Mouse (Mus musculus): Measurements from ENCODE around the gene Cln3. TPM values are rescaled to one million over a fixed set of nuclear protein-coding genes. Genes with fewer than 3 reads are reported as not detected.

Gene Cln3
- total and polyA plus RNA-seq, 3 experiments = 20.5 to 61.9 TPM; not detected in 1

GRCm38 (mm10) chr7:126536466-126536865, 49.2 kb downstream of the Cln3 start (continued):
- TF ChIP-seq POLR2AphosphoS2 (IDR thresholded peaks at IDR 0.05; ENCODE audit: low read length) (no peak), RCOR1 (IDR thresholded peaks at IDR 0.05; ENCODE audit: low read depth, low read length) (no peak), GABPA (IDR thresholded peaks at IDR 0.05; ENCODE audit: low read depth, low read length) (no peak), JUND (IDR thresholded peaks at IDR 0.05; ENCODE audit: low read depth, low read length) (no peak)

DNA sequence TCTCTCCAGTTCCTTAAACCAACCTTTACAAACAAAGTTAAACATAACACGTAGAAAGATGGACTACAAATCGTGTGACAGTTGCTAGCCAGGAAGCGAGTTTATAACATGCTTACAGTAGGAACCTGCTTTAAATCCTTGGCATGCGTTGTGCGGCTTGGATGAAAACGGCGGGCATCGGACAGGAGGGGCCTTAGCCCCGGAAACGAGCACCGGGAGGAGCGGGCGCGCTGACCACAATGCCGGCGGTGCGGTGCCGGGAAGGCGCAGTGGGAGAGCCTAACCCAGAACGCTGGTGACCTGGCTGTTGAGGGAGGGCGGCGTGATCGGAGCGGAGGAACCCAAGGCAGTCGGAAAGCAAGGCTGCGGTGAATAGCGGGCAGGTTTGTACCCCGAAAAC, 49.9 kb downstream of the Cln3 start:
- H3K9ac ChIP-seq (ENCODE audit: control insufficient read depth, low read depth, low read length, poor library complexity, severe bottlenecking) = peak overlapping the region; percentile 85
- H3K4me1 ChIP-seq (ENCODE audit: control insufficient read depth in 1 of 2, insufficient read depth in 2 of 2, low read length in 2 of 2) = peaks cover 0 to 8% of the 10 kb centered on the region in 2 experiments; a peak in 2 of 4 replicates
- H3K27ac ChIP-seq (ENCODE audit: control insufficient read depth, low read depth, low read length) = peak overlapping the region; percentile 5
- no peaks in the 10 kb centered on the region for H3K9me3 ChIP-seq (replicated peaks; ENCODE audit: insufficient read depth, low read length)
- DNase-seq (ENCODE audit: low read depth, low spot score) = peak; percentile 65
- H3K27me3 ChIP-seq (ENCODE audit: control insufficient read depth in 1 of 2, insufficient read depth in 2 of 2, low read length in 2 of 2) = no peaks in the 10 kb centered on the region
- H3K79me2 ChIP-seq (ENCODE audit: control insufficient read depth, insufficient read depth, low read length, poor library complexity) = no peaks in the 10 kb centered on the region; the same call in 1 of the 2 replicates
- TF ChIP-seq UBTF (IDR thresholded peaks at IDR 0.05; ENCODE audit: borderline replicate concordance, insufficient read depth, low read depth, low read length) (no peak), MEF2A (IDR thresholded peaks at IDR 0.05; ENCODE audit: extremely low read depth, insufficient replicate concordance, low read depth, low read length, poor library complexity, severe bottlenecking) (no peak), CTCF (IDR thresholded peaks at IDR 0.05 in 2 of 3, conservative IDR thresholded peaks at IDR 0.05 in 1 of 3; ENCODE audit: control insufficient read depth in 1 of 3, insufficient read depth in 1 of 3, low read depth in 2 of 3, low read length in 3 of 3, poor library complexity in 1 of 3, severe bottlenecking in 1 of 3) (no peak), POLR2AphosphoS5 (IDR thresholded peaks at IDR 0.05; ENCODE audit: borderline replicate concordance, low read depth, low read length) (no peak), MXI1 (IDR thresholded peaks at IDR 0.05; ENCODE audit: low read depth, low read length) (peak; percentile 30; the same call in 1 of the 2 replicates), RCOR1 (IDR thresholded peaks at IDR 0.05; ENCODE audit: low read depth, low read length) (no peak), POLR2A (IDR thresholded peaks at IDR 0.05; ENCODE audit: control insufficient read depth in 1 of 2, insufficient read depth in 1 of 2, low read depth in 1 of 2, low read length in 2 of 2, poor library complexity in 1 of 2) (peak; percentile 48 to 55; a peak in 2 of 4 replicates), CHD1 (IDR thresholded peaks at IDR 0.05; ENCODE audit: low read depth, low read length) (0 out of 2 replicates have a peak, but pooled peaks have one; percentile 1), GABPA (IDR thresholded peaks at IDR 0.05; ENCODE audit: low read depth, low read length) (no peak), SIN3A (IDR thresholded peaks at IDR 0.05; ENCODE audit: low read length) (peak; percentile 48), MAX (IDR thresholded peaks at IDR 0.05; ENCODE audit: low read length) (peak; percentile 34; the same call in 1 of the 2 replicates), HCFC1 (IDR thresholded peaks at IDR 0.05; ENCODE audit: low read depth, low read length) (peak; percentile 32; the same call in 1 of the 2 replicates), TBP (IDR thresholded peaks at IDR 0.05; ENCODE audit: low read depth, low read length) (0 out of 2 replicates have a peak, but pooled peaks have one; percentile 25), SMC3 (IDR thresholded peaks at IDR 0.05; ENCODE audit: low read depth, low read length) (peak; percentile 12; the same call in 1 of the 2 replicates), NELFE (IDR thresholded peaks at IDR 0.05; ENCODE audit: low read depth, low read length) (peak; percentile 65), ETS1 (IDR thresholded peaks at IDR 0.05; ENCODE audit: low read depth, low read length) (0 out of 2 replicates have a peak, but pooled peaks have one; percentile 16), BHLHE40 (IDR thresholded peaks at IDR 0.05; ENCODE audit: borderline replicate concordance, low read depth, low read length) (no peak), TCF12 (IDR thresholded peaks at IDR 0.05; ENCODE audit: low read depth, low read length) (0 out of 2 replicates have a peak, but pooled peaks have one; percentile 19)
- H3K36me3 ChIP-seq (ENCODE audit: control insufficient read depth in 1 of 2, insufficient read depth in 2 of 2, low read length in 2 of 2) = peaks cover 0 to 9% of the 10 kb centered on the region in 2 experiments; a peak in 1 of 4 replicates
- peak overlapping the region; percentile 70 to 73 for H3K4me3 ChIP-seq (ENCODE audit: control insufficient read depth in 1 of 2, insufficient read depth in 1 of 2, low read depth in 2 of 2, low read length in 2 of 2)

All from MEL (cell line).